Mouse (Mus musculus): ENCODE measurements around the gene Slc25a17. TPM values are rescaled to one million over a fixed set of nuclear protein-coding genes. Genes with fewer than 3 reads are reported as not detected.
A peak's percentile ranks its signal among the peaks of the same experiment; 100 is the strongest.

Slc25a17 gene
- polyA plus RNA-seq (2016; fragmentation: Nextera tagmentation; extraction: Ambion mirVana), result 58.5 and 70.4 TPM in 2 replicates

DNA sequence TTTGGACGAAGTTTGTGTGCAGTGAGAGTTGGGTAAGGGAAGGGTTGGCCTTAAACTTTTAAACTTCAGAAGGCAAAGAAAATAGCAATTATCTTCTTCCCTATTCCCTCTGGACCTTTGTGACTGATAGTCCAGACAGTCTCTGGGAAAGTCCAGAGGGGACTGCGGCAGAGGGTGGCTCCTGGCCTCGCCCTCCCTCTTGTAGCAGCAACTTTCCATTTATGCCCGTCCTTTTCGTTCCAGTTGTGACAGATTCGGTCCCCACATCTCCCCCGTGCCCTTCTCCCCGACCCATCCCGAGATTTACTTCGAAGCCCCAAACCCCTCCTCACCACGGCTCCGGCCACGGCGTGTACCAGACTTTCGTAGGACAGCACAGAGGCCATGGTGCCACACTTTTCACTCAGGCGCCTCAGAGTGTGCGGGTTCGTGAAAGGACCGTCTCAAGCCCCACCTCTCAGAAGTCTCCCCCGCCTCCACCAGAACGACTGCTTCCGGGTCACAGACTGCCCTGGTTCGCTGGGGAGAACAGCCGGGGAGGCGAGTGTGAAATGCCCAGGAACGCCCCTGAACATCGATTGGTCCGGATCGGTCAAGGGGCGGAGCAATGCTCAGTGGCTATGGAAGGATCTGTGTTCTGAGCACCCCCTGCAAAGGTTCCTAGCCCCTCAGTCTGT is at the start of gene Slc25a17:
Gene Slc25a17 (minus strand): TSS at position 468 of the 677 bp plus-strand sequence.
- Histone ChIP-seq H3K27me3 (ENCODE audit: insufficient read depth, poor library complexity, severe bottlenecking) (no peaks in the 10 kb centered on the region), H3K9me3 (no peaks in the 10 kb centered on the region), H3K4me3 (peak within 1 kb of the TSS; percentile 77), H3K4me1 (peaks cover 25% of the 10 kb centered on the region), H3K27ac (peak within 1 kb of the TSS; percentile 91), H3K36me3 (peaks cover 28% of the 10 kb centered on the region)
- peak; percentile 99 for DNase-seq (ENCODE audit: low spot score)
- under 1% methylated on average over 30 of the region's 30 CpGs for WGBS

GRCm38 (mm10) chr15:81408199-81408598 is 47.6 kb upstream of the Slc25a17 start, which contains the start of gene Dnajb7:
Dnajb7 (minus strand) TSS chr15:81408299.
- WGBS, result 95% methylated on average over 1 of the region's 1 CpGs
- H3K9me3 ChIP-seq, result no peaks in the 10 kb centered on the region
- no peak within 1 kb of the TSS for H3K4me3 ChIP-seq
- H3K36me3 ChIP-seq, result 0 out of 2 replicates have a peak, but pooled peaks cover 2% of the 10 kb centered on the region
- H3K27ac ChIP-seq, result no peak within 1 kb of the TSS
- no peaks in the 10 kb centered on the region for H3K27me3 ChIP-seq (ENCODE audit: insufficient read depth, poor library complexity, severe bottlenecking)
- no peak for DNase-seq (ENCODE audit: low spot score)
- no peaks in the 10 kb centered on the region for H3K4me1 ChIP-seq

DNA sequence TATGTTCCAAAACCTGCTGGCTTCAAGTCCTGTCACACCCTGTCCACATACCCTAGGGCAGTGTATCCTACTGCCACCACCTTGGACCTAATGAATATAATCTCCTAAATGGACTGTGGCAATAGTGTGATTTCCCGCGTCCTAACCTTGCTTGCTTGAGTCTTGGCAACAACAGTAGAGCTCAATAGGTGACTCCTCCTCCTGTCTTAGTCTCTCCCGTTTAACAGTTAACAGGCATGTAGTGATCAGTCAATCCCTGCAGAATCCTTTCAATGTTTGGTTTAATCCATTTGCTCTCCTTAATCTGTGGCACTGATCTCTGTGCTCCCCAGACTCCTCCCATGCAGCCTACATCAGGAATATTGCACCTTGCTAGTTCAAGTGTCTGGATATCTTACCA is 44.4 kb upstream of the Slc25a17 start:
- H3K36me3 ChIP-seq, result peaks cover 6% of the 10 kb centered on the region; the same call in 1 of the 2 replicates
- WGBS, result 88% methylated on average over 3 of the region's 3 CpGs
- H3K4me1 ChIP-seq, result peaks cover 11% of the 10 kb centered on the region
- H3K27me3 ChIP-seq (ENCODE audit: insufficient read depth, poor library complexity, severe bottlenecking), result no peaks in the 10 kb centered on the region
- DNase-seq (ENCODE audit: low spot score), result no peak
- no peak overlapping the region for H3K27ac ChIP-seq
- no peak overlapping the region for H3K4me3 ChIP-seq
- H3K9me3 ChIP-seq, result no peaks in the 10 kb centered on the region

DNA sequence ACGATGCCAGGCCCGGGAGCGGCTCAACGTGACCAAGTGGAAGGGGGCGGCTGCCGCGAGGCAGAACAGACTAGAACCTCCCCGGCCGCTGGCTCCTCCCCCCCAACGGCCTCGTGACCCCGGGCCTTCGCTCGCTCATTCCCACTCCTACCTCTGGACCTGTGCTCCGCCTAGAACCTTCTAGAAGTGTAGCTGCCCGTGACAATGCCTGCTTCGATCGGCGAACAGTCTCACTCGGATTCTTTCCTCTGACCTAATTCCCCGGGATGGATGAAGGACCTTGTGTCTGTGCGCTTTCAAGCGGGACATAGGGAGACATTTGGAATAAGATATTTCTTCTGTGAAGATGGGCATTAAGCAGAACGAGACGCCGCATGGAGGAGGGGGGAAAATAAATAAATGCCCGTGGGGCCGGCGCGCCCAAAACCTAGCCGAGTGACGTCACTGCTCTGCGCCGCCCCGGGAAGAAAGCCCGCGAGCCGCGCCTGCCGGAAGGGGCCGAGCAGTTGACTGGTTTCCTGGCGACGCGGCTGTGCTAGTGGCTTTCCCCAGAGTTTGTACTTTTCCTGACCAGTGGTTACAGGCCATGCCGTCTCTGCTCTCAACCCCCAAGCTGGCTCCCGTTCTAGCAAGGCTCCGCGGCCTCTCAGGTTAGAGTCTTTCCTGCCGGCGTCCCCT is 39.2 kb upstream of the Slc25a17 start, which contains the start of the genes St13 and Xpnpep3:
Gene St13 (minus strand): TSS at position 440 of the 678 bp plus-strand sequence.
Gene Xpnpep3 (plus strand): TSS at position 501 of the 678 bp plus-strand sequence.
- H3K27me3 ChIP-seq (ENCODE audit: insufficient read depth, poor library complexity, severe bottlenecking), result no peaks in the 10 kb centered on the region
- peaks cover 11% of the 10 kb centered on the region for H3K4me1 ChIP-seq
- peak; percentile 98 for DNase-seq (ENCODE audit: low spot score)
- peak within 1 kb of the TSS; percentile 96 for H3K27ac ChIP-seq
- no peaks in the 10 kb centered on the region for H3K9me3 ChIP-seq
- WGBS, result under 1% methylated on average over 50 of the region's 50 CpGs
- peaks cover 4% of the 10 kb centered on the region; the same call in 1 of the 2 replicates for H3K36me3 ChIP-seq
- H3K4me3 ChIP-seq, result peak within 1 kb of the TSS; percentile 92

- Histone ChIP-seq H3K27me3 (ENCODE audit: insufficient read depth, poor library complexity, severe bottlenecking) (no peaks in the 10 kb centered on the region), H3K4me3 (peak overlapping the region; percentile 92), H3K4me1 (peaks cover 11% of the 10 kb centered on the region), H3K9me3 (no peaks in the 10 kb centered on the region), H3K36me3 (peaks cover 4% of the 10 kb centered on the region; the same call in 1 of the 2 replicates), H3K27ac (peak overlapping the region; percentile 96)
- WGBS, result under 1% methylated on average over 21 of the region's 21 CpGs
- no peak for DNase-seq (ENCODE audit: low spot score)
Observed at GRCm38 (mm10) chr15:81399297-81399637, 38.7 kb upstream of the Slc25a17 start.

GRCm38 (mm10) chr15:81398189-81398588 is 37.6 kb upstream of the Slc25a17 start:
- no peak for DNase-seq (ENCODE audit: low spot score)
- peak overlapping the region; percentile 96; the same call in 1 of the 2 replicates for H3K27ac ChIP-seq
- no peaks in the 10 kb centered on the region for H3K27me3 ChIP-seq (ENCODE audit: insufficient read depth, poor library complexity, severe bottlenecking)
- H3K36me3 ChIP-seq, result peaks cover 6% of the 10 kb centered on the region; the same call in 1 of the 2 replicates
- no peaks in the 10 kb centered on the region for H3K9me3 ChIP-seq
- peak overlapping the region; percentile 92 for H3K4me3 ChIP-seq
- H3K4me1 ChIP-seq, result peaks cover 11% of the 10 kb centered on the region

DNA sequence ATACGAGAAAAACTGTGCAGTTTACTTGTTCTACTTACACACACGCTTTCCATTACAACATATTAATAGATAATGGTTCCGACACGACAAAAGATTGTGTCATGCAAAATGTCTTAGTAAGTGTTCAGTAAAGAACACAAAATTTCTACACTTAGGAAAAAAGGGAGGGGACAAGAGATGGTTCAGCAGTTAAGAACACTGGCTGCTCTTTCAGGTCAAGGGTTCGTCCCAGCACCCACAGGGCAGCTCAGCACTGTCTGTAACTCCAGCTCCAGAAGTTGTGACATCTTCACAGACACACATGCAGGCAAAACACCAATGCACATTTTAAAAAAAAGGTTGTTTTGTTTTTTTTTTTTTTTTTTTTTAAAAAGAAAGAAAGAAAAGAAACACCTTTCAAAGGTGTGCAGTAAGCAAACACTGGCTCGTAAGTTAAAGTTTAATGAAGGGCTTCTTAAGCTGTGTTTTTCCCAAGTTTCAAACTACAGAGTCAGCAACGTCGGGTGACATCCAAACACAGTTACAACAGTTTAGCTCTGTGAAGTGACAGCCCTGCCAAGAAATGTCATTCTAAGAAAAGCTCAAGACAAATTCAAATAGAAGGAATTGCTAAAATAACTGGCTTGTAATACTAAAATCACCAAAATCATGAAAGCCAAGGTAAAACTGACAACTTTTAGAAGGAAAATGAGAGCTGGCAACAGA is 33.8 kb upstream of the Slc25a17 start:
- H3K9me3 ChIP-seq, result no peaks in the 10 kb centered on the region
- no peak overlapping the region for H3K4me3 ChIP-seq
- H3K27ac ChIP-seq, result no peak overlapping the region
- DNase-seq (ENCODE audit: low spot score), result no peak
- H3K4me1 ChIP-seq, result no peaks in the 10 kb centered on the region
- H3K27me3 ChIP-seq (ENCODE audit: insufficient read depth, poor library complexity, severe bottlenecking), result no peaks in the 10 kb centered on the region
- WGBS, result 88% methylated on average over 8 of the region's 8 CpGs
- H3K36me3 ChIP-seq, result peaks cover 34% of the 10 kb centered on the region

- Histone ChIP-seq H3K4me3 (no peak overlapping the region), H3K27me3 (ENCODE audit: insufficient read depth, poor library complexity, severe bottlenecking) (no peaks in the 10 kb centered on the region), H3K36me3 (peaks cover 48% of the 10 kb centered on the region), H3K27ac (no peak overlapping the region), H3K9me3 (no peaks in the 10 kb centered on the region), H3K4me1 (no peaks in the 10 kb centered on the region)
- DNase-seq (ENCODE audit: low spot score), result no peak
Observed at GRCm38 (mm10) chr15:81392997-81393396, 32.4 kb upstream of the Slc25a17 start.

- WGBS, result 87% methylated on average over 5 of the region's 5 CpGs
- H3K4me1 ChIP-seq, result no peaks in the 10 kb centered on the region
- no peak overlapping the region for H3K27ac ChIP-seq
- no peak overlapping the region for H3K4me3 ChIP-seq
- peaks cover 97% of the 10 kb centered on the region for H3K36me3 ChIP-seq
- no peaks in the 10 kb centered on the region for H3K9me3 ChIP-seq
- H3K27me3 ChIP-seq (ENCODE audit: insufficient read depth, poor library complexity, severe bottlenecking), result no peaks in the 10 kb centered on the region
- DNase-seq (ENCODE audit: low spot score), result no peak
Observed at GRCm38 (mm10) chr15:81386327-81386726, 25.7 kb upstream of the Slc25a17 start.

DNA sequence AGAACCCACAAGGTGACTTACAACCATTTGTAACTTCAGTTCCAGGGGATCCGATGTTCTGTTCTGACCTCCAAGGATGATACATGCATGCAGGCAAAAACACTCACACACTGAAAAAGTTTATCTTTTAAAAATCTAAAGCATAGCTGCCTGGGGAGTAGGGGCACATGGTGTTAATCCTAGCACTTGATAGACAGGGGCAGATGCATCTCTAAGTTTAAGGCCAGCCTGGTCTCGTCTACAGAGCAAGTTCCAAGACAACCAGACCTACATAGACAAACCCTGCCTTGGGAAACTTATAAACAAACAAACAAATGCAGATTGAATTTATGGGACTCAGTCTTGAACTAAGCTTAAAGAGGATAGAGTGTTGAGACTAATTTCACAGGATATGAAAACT is 18.2 kb upstream of the Slc25a17 start:
- no peak for DNase-seq (ENCODE audit: low spot score)
- WGBS, result 80% methylated on average over 2 of the region's 2 CpGs
- H3K36me3 ChIP-seq, result peaks cover 85% of the 10 kb centered on the region

DNA sequence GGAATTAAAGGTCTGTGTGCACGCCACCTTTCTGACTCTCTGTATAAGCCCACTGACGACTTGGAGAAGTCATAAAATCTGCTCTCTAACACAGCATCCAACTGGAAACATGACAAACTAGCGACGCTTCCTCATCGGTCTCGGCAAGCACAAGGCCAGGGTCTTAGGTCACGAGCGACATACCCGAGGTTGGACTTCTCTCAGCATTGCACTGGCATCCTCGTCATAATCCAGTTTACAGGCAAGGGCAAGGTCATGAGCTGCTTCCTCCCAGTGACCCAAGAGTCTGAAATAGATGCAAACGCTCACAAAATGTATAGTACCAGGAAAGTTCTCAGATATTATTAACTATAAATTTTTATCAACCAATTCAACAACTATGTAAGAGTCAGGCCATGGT is 14.0 kb upstream of the Slc25a17 start:
- Histone ChIP-seq H3K27ac (no peak overlapping the region), H3K4me1 (no peaks in the 10 kb centered on the region), H3K9me3 (no peaks in the 10 kb centered on the region), H3K36me3 (peaks cover 88% of the 10 kb centered on the region), H3K4me3 (no peak overlapping the region), H3K27me3 (ENCODE audit: insufficient read depth, poor library complexity, severe bottlenecking) (no peaks in the 10 kb centered on the region)
- DNase-seq (ENCODE audit: low spot score), result no peak
- WGBS, result 93% methylated on average over 11 of the region's 11 CpGs

More for the DNA sequence above, 18.2 kb upstream of the Slc25a17 start:
- no peak overlapping the region for H3K4me3 ChIP-seq
- H3K27me3 ChIP-seq (ENCODE audit: insufficient read depth, poor library complexity, severe bottlenecking), result no peaks in the 10 kb centered on the region
- no peaks in the 10 kb centered on the region for H3K4me1 ChIP-seq
- no peak overlapping the region for H3K27ac ChIP-seq
- H3K9me3 ChIP-seq, result no peaks in the 10 kb centered on the region

DNA sequence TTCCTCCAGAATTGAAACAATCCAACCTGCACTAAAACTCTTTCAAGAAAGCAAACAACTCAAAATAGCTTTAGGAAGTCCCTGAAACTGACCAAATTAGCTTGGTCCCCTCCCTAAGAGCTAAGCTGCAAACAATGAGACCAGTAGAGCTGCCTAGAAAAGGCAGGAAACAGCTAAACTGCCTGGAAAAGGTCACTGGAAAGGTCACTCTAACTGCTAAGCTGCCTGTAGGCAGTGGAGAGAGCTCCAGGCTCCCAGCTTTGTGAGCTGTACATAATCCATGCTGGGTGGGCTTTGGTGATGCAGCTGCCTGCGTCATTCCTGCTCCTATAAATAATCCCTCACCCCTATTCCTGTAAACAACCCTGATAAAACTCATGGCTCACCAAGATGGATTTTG is 9.7 kb upstream of the Slc25a17 start:
- WGBS, result 79% methylated on average over 1 of the region's 1 CpGs
- no peak overlapping the region for H3K4me3 ChIP-seq
- no peaks in the 10 kb centered on the region for H3K27me3 ChIP-seq (ENCODE audit: insufficient read depth, poor library complexity, severe bottlenecking)
- H3K4me1 ChIP-seq, result no peaks in the 10 kb centered on the region
- no peaks in the 10 kb centered on the region for H3K9me3 ChIP-seq
- DNase-seq (ENCODE audit: low spot score), result no peak
- no peak overlapping the region for H3K27ac ChIP-seq
- H3K36me3 ChIP-seq, result peaks cover 99% of the 10 kb centered on the region

DNA sequence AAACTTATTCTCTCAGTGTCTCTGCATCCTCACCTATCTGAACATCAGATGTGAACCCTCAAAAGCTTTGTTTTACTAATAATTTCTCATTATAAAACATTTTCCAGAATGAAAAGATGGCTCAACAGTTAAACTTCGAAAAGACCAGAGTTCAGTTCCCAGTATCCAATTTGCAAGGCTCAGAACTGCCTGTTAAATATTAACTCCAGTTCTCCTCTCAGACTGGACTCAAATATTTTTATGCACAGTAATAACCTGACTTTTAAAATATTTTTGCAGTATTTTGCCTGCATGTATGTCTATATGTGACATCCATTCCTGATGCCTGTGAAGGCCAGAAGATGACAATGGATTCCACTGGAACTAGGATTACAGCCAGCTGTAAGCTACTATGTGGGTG is 8.0 kb upstream of the Slc25a17 start:
- Histone ChIP-seq H3K4me1 (no peaks in the 10 kb centered on the region), H3K9me3 (no peaks in the 10 kb centered on the region), H3K36me3 (peaks cover 100% of the 10 kb centered on the region), H3K27me3 (ENCODE audit: insufficient read depth, poor library complexity, severe bottlenecking) (no peaks in the 10 kb centered on the region), H3K4me3 (no peak overlapping the region), H3K27ac (no peak overlapping the region)
- no peak for DNase-seq (ENCODE audit: low spot score)
- 90% methylated on average over 1 of the region's 1 CpGs for WGBS
